Mouse (Mus musculus): ENCODE measurements around the gene Lzic. TPM values are rescaled to one million over a fixed set of nuclear protein-coding genes. Genes with fewer than 3 reads are reported as not detected.

The Lzic gene
- total and polyA plus RNA-seq, 2 experiments from 2014 or later, result 33.5 to 34.8 TPM

DNA sequence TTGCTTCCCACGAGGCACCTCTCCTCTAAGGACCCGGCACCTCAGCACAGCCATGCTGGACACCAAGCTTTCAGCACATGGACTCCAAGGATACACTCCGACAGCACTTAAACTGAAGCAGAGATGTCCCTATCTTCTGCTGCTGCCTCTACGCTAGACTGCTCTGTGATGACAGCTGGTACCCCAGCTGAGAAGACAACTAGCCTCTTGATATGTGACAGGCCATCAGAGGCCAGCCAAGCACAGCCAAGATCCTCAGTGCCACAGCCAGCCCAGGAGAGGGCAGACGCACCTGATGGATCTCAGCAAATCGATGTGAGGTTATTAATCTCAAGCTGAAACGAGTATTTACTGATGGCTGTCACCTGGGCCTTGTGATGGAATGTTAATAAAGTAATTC lies 9.9 kb upstream of the Lzic start:
- H3K4me3 ChIP-seq (ENCODE audit: low read length), result no peak overlapping the region
- H3K36me3 ChIP-seq (ENCODE audit: insufficient read depth, low read length), result no peaks in the 10 kb centered on the region; the same call in 1 of the 2 replicates
- H3K9ac ChIP-seq (replicated peaks; ENCODE audit: low read length), result no peak overlapping the region
- H3K27ac ChIP-seq, result no peak overlapping the region
- no peaks in the 10 kb centered on the region for H3K4me1 ChIP-seq (ENCODE audit: insufficient read depth, low read length)
- no peak overlapping the region for H3K4me2 ChIP-seq (ENCODE audit: low read depth, low read length)
- H3K27me3 ChIP-seq (ENCODE audit: insufficient read depth, low read length), result no peaks in the 10 kb centered on the region
- H3K9me3 ChIP-seq (ENCODE audit: low read length), result no peaks in the 10 kb centered on the region
- no peak for ATAC-seq
- no peak for TF ChIP-seq CTCF (IDR thresholded peaks at IDR 0.05; ENCODE audit: low read depth)
- WGBS, result 75% methylated on average over 7 of the region's 7 CpGs
- peak; percentile 19 for DNase-seq (ENCODE audit: low spot score)

DNA sequence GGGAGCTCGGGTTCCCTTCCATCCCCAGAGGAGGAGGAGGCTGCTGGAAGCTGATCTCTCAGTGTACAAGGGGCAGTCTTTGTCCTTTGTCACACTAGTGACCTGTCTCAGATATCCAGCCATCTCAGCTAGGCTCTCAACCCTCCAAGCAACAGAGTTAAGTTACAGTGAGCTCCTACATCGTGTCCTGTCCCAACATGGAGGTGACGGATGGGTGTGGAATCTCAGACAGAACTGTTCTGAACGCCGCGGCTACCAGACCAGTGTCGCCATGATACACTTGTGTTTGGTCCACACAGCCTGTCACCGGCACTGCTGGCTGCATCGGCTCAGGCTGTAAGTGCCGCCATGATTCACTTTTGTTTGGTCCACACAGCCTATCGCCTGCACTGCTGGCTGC lies 8.0 kb upstream of the Lzic start, which contains the start of gene Tmem274:
Tmem274 (plus strand) TSS at position 301 of the 400 bp plus-strand sequence.
- Histone ChIP-seq H3K4me1 (ENCODE audit: insufficient read depth, low read length) (no peaks in the 10 kb centered on the region), H3K4me2 (ENCODE audit: low read depth, low read length) (no peak within 1 kb of the TSS), H3K9ac (replicated peaks; ENCODE audit: low read length) (no peak within 1 kb of the TSS), H3K27ac (no peak within 1 kb of the TSS), H3K36me3 (ENCODE audit: insufficient read depth, low read length) (no peaks in the 10 kb centered on the region; the same call in 1 of the 2 replicates), H3K4me3 (ENCODE audit: low read length) (no peak within 1 kb of the TSS), H3K27me3 (ENCODE audit: insufficient read depth, low read length) (no peaks in the 10 kb centered on the region), H3K9me3 (ENCODE audit: low read length) (no peaks in the 10 kb centered on the region)
- ATAC-seq (no peak), DNase-seq (ENCODE audit: low spot score) (no peak)
- WGBS, result 89% methylated on average over 11 of the region's 11 CpGs
- no peak for TF ChIP-seq CTCF (IDR thresholded peaks at IDR 0.05; ENCODE audit: low read depth)

DNA sequence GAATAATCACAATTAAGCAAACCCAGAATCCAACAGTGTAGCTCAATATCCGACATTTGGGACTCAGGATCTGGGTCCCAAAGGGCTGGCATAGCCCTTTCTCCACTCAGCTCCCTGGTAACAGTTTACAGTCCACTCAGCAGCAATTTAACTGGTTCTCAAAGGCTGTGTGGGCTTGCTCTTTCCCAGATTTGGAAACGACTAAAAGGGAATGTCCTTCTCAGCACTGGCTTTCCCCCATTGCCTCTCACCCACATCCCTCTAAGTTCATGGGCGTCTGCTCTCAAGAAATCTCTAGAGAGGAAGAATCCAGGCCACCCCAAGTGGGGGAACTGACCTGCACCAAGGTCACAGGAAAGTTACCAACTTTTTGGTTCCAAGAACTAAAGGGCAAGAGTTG lies 463 bp upstream of the Lzic start:
- H3K27ac ChIP-seq, result peak overlapping the region; percentile 79
- H3K9ac ChIP-seq (replicated peaks; ENCODE audit: low read length), result peak overlapping the region; percentile 69
- peaks cover 10% of the 10 kb centered on the region; the same call in 1 of the 2 replicates for H3K4me1 ChIP-seq (ENCODE audit: insufficient read depth, low read length)
- no peaks in the 10 kb centered on the region for H3K9me3 ChIP-seq (ENCODE audit: low read length)
- TF ChIP-seq CTCF (IDR thresholded peaks at IDR 0.05; ENCODE audit: low read depth), result no peak
- H3K4me3 ChIP-seq (ENCODE audit: low read length), result peak overlapping the region; percentile 61
- no peak; the same call in 1 of the 2 replicates for ATAC-seq
- WGBS, result 46% methylated on average over 3 of the region's 3 CpGs
- peaks cover 21% of the 10 kb centered on the region; the same call in 1 of the 2 replicates for H3K36me3 ChIP-seq (ENCODE audit: insufficient read depth, low read length)
- no peak for DNase-seq (ENCODE audit: low spot score)
- H3K4me2 ChIP-seq (ENCODE audit: low read depth, low read length), result peak overlapping the region; percentile 86
- H3K27me3 ChIP-seq (ENCODE audit: insufficient read depth, low read length), result no peaks in the 10 kb centered on the region

DNA sequence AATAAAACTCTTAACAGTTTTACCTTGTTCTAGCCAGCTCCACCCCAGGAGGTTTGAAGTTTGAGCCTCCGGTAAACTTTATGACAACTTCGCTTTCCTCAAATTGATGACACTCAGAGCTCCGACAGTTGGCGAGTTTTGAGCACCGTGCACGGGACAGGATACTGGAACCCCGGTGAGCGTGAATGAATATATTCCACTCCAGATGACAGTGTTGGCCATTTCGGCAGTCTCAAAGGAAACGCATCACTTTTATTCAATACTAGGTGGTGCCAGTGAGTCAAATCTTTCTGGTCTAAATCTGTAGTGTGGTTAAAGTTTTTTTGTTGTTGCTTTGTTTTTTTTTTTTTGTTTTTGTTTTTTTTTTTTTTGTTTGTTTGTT lies 787 bp downstream of the Lzic start:
- peak overlapping the region; percentile 69 for H3K9ac ChIP-seq (replicated peaks; ENCODE audit: low read length)
- peaks cover 10% of the 10 kb centered on the region; the same call in 1 of the 2 replicates for H3K4me1 ChIP-seq (ENCODE audit: insufficient read depth, low read length)
- H3K27ac ChIP-seq, result peak overlapping the region; percentile 55
- H3K36me3 ChIP-seq (ENCODE audit: insufficient read depth, low read length), result peaks cover 26% of the 10 kb centered on the region
- ATAC-seq (no peak), DNase-seq (ENCODE audit: low spot score) (peak; percentile 71)
- under 1% methylated on average over 10 of the region's 10 CpGs for WGBS
- H3K9me3 ChIP-seq (ENCODE audit: low read length), result no peaks in the 10 kb centered on the region
- peak overlapping the region; percentile 86 for H3K4me2 ChIP-seq (ENCODE audit: low read depth, low read length)
- peak overlapping the region; percentile 61 for H3K4me3 ChIP-seq (ENCODE audit: low read length)
- no peaks in the 10 kb centered on the region for H3K27me3 ChIP-seq (ENCODE audit: insufficient read depth, low read length)
- peak; percentile 56 for TF ChIP-seq CTCF (IDR thresholded peaks at IDR 0.05; ENCODE audit: low read depth)

DNA sequence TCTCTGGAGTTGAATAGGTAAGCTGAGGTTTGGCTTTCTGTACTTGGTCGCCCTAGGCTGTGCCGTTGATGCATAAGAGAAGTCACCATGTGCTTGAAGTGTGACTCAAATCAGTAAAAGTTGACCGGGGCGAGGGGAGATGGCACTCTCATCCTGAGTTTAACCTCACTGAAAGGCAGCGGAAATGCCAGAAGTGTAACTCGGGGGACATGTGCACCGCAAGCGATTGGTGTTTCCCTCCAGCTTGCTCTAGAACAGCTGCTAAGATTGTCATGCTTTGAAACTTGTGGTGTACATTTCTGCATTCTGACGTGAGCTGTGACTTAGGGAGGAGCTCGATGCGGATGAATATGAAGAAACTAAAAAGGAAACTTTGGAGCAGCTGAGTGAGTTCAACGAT lies 2.7 kb downstream of the Lzic start:
- Histone ChIP-seq H3K36me3 (ENCODE audit: insufficient read depth, low read length) (peaks cover 36% of the 10 kb centered on the region), H3K4me1 (ENCODE audit: insufficient read depth, low read length) (peaks cover 10% of the 10 kb centered on the region; the same call in 1 of the 2 replicates), H3K27me3 (ENCODE audit: insufficient read depth, low read length) (no peaks in the 10 kb centered on the region), H3K4me2 (ENCODE audit: low read depth, low read length) (no peak overlapping the region), H3K9me3 (ENCODE audit: low read length) (no peaks in the 10 kb centered on the region), H3K9ac (replicated peaks; ENCODE audit: low read length) (no peak overlapping the region), H3K4me3 (ENCODE audit: low read length) (no peak overlapping the region), H3K27ac (no peak overlapping the region)
- 94% methylated on average over 12 of the region's 12 CpGs for WGBS
- DNase-seq (ENCODE audit: low spot score) (no peak), ATAC-seq (no peak)
- TF ChIP-seq CTCF (IDR thresholded peaks at IDR 0.05; ENCODE audit: low read depth), result no peak

DNA sequence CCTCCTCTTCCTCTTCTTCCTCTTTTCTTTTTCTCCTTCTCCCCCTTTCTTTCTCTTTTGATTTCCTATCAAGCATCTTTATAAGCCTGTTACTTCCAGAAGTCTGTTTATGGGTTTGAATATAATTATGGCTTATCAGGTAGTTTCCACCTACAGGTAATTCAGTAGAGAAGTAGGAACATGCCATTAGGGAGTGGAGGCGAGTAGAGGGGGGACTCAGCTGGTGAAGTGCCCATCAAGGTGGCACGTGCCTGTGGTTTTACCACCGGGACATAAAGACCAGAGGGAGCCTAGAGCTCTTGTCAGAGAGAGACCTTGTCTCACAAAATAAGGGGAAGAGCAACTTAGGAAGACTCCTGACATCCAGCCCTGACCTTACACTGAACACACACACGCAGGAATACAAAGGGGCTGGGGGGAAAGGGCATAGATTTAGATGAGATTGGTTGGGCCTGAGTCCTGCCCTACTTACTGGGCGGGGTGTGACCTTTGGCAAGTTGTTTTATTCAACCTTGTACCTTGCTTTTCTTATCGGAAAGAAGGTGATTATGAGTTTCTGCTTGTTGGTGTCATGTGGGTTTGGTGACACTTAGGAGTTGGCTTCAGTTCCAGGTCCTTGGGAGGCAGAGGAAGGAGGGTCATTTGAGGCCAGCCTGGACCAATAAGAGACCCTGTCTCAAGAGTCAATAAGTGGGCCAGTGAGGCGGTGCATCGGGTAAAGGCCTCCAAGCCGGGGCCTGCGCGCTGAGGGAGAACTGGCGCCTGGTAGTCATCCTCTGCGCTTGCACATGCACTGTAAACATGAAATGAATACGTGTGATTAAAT lies 4.6 kb downstream of the Lzic start:
- Histone ChIP-seq H3K36me3 (ENCODE audit: insufficient read depth, low read length) (peaks cover 53% of the 10 kb centered on the region), H3K27me3 (ENCODE audit: insufficient read depth, low read length) (no peaks in the 10 kb centered on the region), H3K4me3 (ENCODE audit: low read length) (no peak overlapping the region), H3K4me2 (ENCODE audit: low read depth, low read length) (no peak overlapping the region), H3K4me1 (ENCODE audit: insufficient read depth, low read length) (peaks cover 6% of the 10 kb centered on the region; the same call in 1 of the 2 replicates), H3K27ac (no peak overlapping the region), H3K9me3 (ENCODE audit: low read length) (no peaks in the 10 kb centered on the region), H3K9ac (replicated peaks; ENCODE audit: low read length) (no peak overlapping the region)
- ATAC-seq, result no peak
- DNase-seq (ENCODE audit: low spot score), result no peak
- WGBS, result 96% methylated on average over 14 of the region's 14 CpGs
- no peak for TF ChIP-seq CTCF (IDR thresholded peaks at IDR 0.05; ENCODE audit: low read depth)

DNA sequence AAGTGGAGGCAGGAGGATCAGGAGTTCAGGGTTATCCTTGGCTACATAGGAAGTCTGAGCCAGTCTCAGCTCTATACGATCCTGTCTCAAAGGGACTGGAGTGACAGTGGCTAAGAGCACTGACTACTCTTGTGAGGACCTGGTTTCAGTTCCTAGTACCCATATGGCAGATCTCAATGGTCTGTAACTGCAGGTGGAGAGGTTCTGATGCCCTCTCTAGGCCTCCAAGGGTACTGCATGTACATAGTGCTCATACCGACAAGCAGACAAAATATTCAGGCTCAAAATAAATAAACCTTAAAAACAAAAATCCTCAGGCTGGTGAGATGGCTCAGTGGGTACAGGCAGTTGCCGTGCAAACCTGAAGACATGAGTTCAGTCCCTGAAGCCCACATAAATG lies 6.1 kb downstream of the Lzic start:
- Histone ChIP-seq H3K36me3 (ENCODE audit: insufficient read depth, low read length) (peaks cover 65% of the 10 kb centered on the region), H3K27ac (no peak overlapping the region), H3K27me3 (ENCODE audit: insufficient read depth, low read length) (no peaks in the 10 kb centered on the region), H3K4me2 (ENCODE audit: low read depth, low read length) (no peak overlapping the region), H3K4me1 (ENCODE audit: insufficient read depth, low read length) (peaks cover 4% of the 10 kb centered on the region; the same call in 1 of the 2 replicates), H3K9ac (replicated peaks; ENCODE audit: low read length) (no peak overlapping the region), H3K9me3 (ENCODE audit: low read length) (no peaks in the 10 kb centered on the region), H3K4me3 (ENCODE audit: low read length) (no peak overlapping the region)
- 98% methylated on average over 3 of the region's 3 CpGs for WGBS
- DNase-seq (ENCODE audit: low spot score), result no peak
- ATAC-seq, result no peak
- peak; percentile 46; the same call in 1 of the 2 replicates for TF ChIP-seq CTCF (IDR thresholded peaks at IDR 0.05; ENCODE audit: low read depth)

Measured in hindbrain, postnatal 0 days (tissue).